Mouse (Mus musculus) liver, adult 2 months (tissue): ENCODE results near the gene Tex2. TPM values are rescaled to one million over a fixed set of nuclear protein-coding genes. Genes with fewer than 3 reads are reported as not detected.

ENCODE experiments used
- DNase-seq: peaks from one replicate; pipeline ENCODE4 v3.0.0-alpha.2; 2011; ENCODE audit warnings: low read depth, low spot score; ENCODE audit errors: extremely low read depth
- H3K27ac ChIP-seq: fragments of 200-500 bp; replicated peaks from 2 replicates; pipeline ENCODE4 v1.5.1; 2012; ENCODE audit warnings: low read depth, mild to moderate bottlenecking, control low read depth, inconsistent platforms, low read length; ENCODE audit not compliant: insufficient read depth
- H3K27me3 ChIP-seq: fragments of 200-500 bp; 2 replicates; pipeline ENCODE4 v1.6.1; 2012; ENCODE audit warnings: mild to moderate bottlenecking, moderate library complexity, low read length, inconsistent platforms; ENCODE audit not compliant: control insufficient read depth, insufficient read depth
- H3K36me3 ChIP-seq: fragments of 200-500 bp; 2 replicates; pipeline ENCODE4 v1.6.1; 2012; ENCODE audit warnings: low read length, inconsistent platforms; ENCODE audit not compliant: control insufficient read depth, insufficient read depth
- H3K4me1 ChIP-seq: fragments of 200-500 bp; 2 replicates; pipeline ENCODE4 v1.6.1; 2011; ENCODE audit warnings: low read length; ENCODE audit not compliant: control insufficient read depth, insufficient read depth
- H3K4me3 ChIP-seq: fragments of 200-500 bp; 2 replicates; pipeline ENCODE4 v1.5.1; 2011; ENCODE audit warnings: low read depth, mild to moderate bottlenecking, control low read depth, low read length, moderate library complexity; ENCODE audit not compliant: insufficient read depth
- H3K79me2 ChIP-seq: fragments of 200-500 bp; 2 replicates; pipeline ENCODE4 v1.6.1; 2012; ENCODE audit warnings: inconsistent platforms, mild to moderate bottlenecking, low read length, moderate library complexity; ENCODE audit not compliant: control insufficient read depth, insufficient read depth
- H3K9ac ChIP-seq: fragments of 200-500 bp; 2 replicates; pipeline ENCODE4 v1.6.1; 2012; ENCODE audit warnings: low read depth, mild to moderate bottlenecking, control low read depth, inconsistent platforms, low read length
- CTCF ChIP-seq: fragments of 200-500 bp; IDR thresholded peaks from 2 replicates; pipeline ENCODE4 v1.5.1; 2011; ENCODE audit warnings: low read depth, low read length, control low read depth
- POLR2A ChIP-seq: fragments of 200-500 bp; IDR thresholded peaks from 2 replicates; pipeline ENCODE4 v1.6.1; 2011; ENCODE audit warnings: low read length, control low read depth; ENCODE audit not compliant: insufficient read depth; ENCODE audit errors: extremely low read depth
- WGBS: fragments of 180-500 bp; shearing (Covaris S2); methylation state at CpG from one replicate; pipeline ENCODE4 v1.1.7; 2018; 5-methylcytosine and 5-hydroxymethylcytosine counted together
- polyA plus RNA-seq: library from polyadenylated mRNA; depleted of rRNA; stranded (reverse); fragments of >200 nt; gene quantifications from 2 replicates; pipeline ENCODE4 v1.2.3, GENCODE M21; 2012
- total RNA-seq: library from RNA; depleted of rRNA; stranded (reverse); fragments of >200 nt; gene quantifications from 2 replicates; pipeline ENCODE4 v1.2.3, GENCODE M21; 2014

The Tex2 gene
- total and polyA plus RNA-seq, 2 experiments, result 45.3 to 60.4 TPM

- H3K4me3 ChIP-seq, result no peak overlapping the region
- peak overlapping the region; percentile 86 for H3K27ac ChIP-seq
- H3K27me3 ChIP-seq, result no peaks in the 10 kb centered on the region
- TF ChIP-seq POLR2A (no peak), CTCF (no peak)
- H3K9ac ChIP-seq, result no peak overlapping the region
- DNase-seq, result peak; percentile 96
- H3K36me3 ChIP-seq, result peaks cover 10% of the 10 kb centered on the region
- H3K79me2 ChIP-seq, result no peaks in the 10 kb centered on the region
- 40% methylated on average over 13 of the region's 13 CpGs for WGBS
- peaks cover 12% of the 10 kb centered on the region for H3K4me1 ChIP-seq
These were observed 110.4 kb downstream of the Tex2 start for GRCm38 (mm10) chr11:106502631-106503424.

GRCm38 (mm10) chr11:106502159-106502505, 111.1 kb downstream of the Tex2 start:
- Histone ChIP-seq H3K27ac (peak overlapping the region; percentile 95), H3K27me3 (no peaks in the 10 kb centered on the region), H3K79me2 (no peaks in the 10 kb centered on the region), H3K9ac (no peak overlapping the region), H3K4me1 (peaks cover 12% of the 10 kb centered on the region), H3K36me3 (peaks cover 9% of the 10 kb centered on the region), H3K4me3 (no peak overlapping the region)
- TF ChIP-seq POLR2A (no peak), CTCF (no peak)
- DNase-seq, result no peak

- Histone ChIP-seq H3K9ac (peak overlapping the region; percentile 99), H3K27me3 (no peaks in the 10 kb centered on the region), H3K4me1 (peaks cover 12% of the 10 kb centered on the region), H3K27ac (peak overlapping the region; percentile 95), H3K79me2 (no peaks in the 10 kb centered on the region), H3K4me3 (peak overlapping the region; percentile 96), H3K36me3 (peaks cover 6% of the 10 kb centered on the region; the same call in 1 of the 2 replicates)
- TF ChIP-seq CTCF, result no peak
- peak; percentile 80; the same call in 1 of the 2 replicates for TF ChIP-seq POLR2A
- peak; percentile 91 for DNase-seq
- 3% methylated on average over 22 of the region's 22 CpGs for WGBS
These were observed 111.7 kb downstream of the Tex2 start for GRCm38 (mm10) chr11:106501308-106502158.

- under 1% methylated on average over 50 of the region's 55 CpGs for WGBS
- Histone ChIP-seq H3K27ac (peak overlapping the region; percentile 95), H3K27me3 (no peaks in the 10 kb centered on the region), H3K4me3 (peak overlapping the region; percentile 96), H3K4me1 (peaks cover 12% of the 10 kb centered on the region), H3K36me3 (no peaks in the 10 kb centered on the region; the same call in 1 of the 2 replicates), H3K9ac (peak overlapping the region; percentile 99), H3K79me2 (no peaks in the 10 kb centered on the region)
- DNase-seq, result peak; percentile 99
- peak; percentile 99 for TF ChIP-seq POLR2A
- TF ChIP-seq CTCF, result no peak
These were observed 112.6 kb downstream of the Tex2 start for GRCm38 (mm10) chr11:106500393-106501307.

GRCm38 (mm10) chr11:106498739-106499379, 114.4 kb downstream of the Tex2 start:
- H3K79me2 ChIP-seq, result no peaks in the 10 kb centered on the region
- 65% methylated on average over 4 of the region's 4 CpGs for WGBS
- H3K27me3 ChIP-seq, result no peaks in the 10 kb centered on the region
- H3K27ac ChIP-seq, result no peak overlapping the region
- no peak overlapping the region for H3K9ac ChIP-seq
- no peak for DNase-seq
- TF ChIP-seq CTCF, result no peak
- TF ChIP-seq POLR2A, result no peak
- no peaks in the 10 kb centered on the region for H3K36me3 ChIP-seq
- H3K4me3 ChIP-seq, result no peak overlapping the region
- peaks cover 14% of the 10 kb centered on the region; the same call in 1 of the 2 replicates for H3K4me1 ChIP-seq
